Mouse (Mus musculus): ENCODE results near the gene Sirt5. TPM values are rescaled to one million over a fixed set of nuclear protein-coding genes. Genes with fewer than 3 reads are reported as not detected.

Gene Sirt5
- polyA plus RNA-seq, 1 experiment from 2014 or later = 21.0 TPM

- peaks cover 61% of the 10 kb centered on the region for H3K36me3 ChIP-seq
Observed at GRCm38 (mm10) chr13:43397700-43398296, 32.5 kb downstream of the Sirt5 start.

DNA sequence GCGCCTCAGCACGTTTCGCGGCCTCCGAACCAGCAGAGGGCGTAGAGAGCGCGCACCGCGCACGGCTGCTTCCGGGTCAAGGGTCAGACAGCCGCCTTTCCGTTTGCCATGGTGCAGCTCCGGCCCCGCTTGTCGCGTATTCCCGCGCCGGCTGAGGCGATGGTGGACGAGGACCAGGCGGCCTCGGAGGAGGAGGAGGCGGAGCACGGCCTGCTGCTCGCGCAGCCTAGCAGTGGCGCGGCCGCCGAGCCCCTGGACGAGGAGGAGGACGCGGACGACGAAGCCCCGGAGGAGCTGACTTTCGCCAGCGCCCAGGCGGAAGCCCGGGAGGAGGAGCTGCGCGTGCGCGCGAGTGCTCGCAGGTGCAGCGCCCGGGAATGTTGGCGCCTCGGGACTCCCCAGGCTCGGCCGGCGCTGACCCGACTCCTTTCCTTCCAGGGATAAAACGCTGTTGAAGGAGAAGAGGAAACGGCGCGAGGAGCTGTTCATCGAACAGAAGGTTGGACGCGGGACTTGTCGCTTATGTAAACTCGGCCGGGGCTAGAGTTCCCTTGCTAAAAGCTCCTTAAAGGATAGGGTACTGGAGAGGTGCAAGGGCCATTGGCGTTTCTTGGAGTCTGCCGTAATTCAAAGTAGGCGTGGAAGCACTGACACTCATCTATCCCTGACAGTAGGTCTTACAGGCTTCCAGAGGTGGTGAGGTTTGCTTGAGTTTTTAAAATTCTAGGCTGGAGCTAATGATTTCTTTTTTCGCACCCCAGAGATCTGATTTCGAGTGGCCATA lies 33.2 kb downstream of the Sirt5 start, which contains the start of gene Nol7:
TSS of gene Nol7 (plus strand) at position 94 of the 784 bp plus-strand sequence.
- 1% methylated on average over 72 of the region's 72 CpGs for WGBS
- H3K36me3 ChIP-seq = peaks cover 68% of the 10 kb centered on the region

More at GRCm38 (mm10) chr13:43397700-43398296, 32.5 kb downstream of the Sirt5 start:
- no peaks in the 10 kb centered on the region for H3K27me3 ChIP-seq (ENCODE audit: low read depth, poor library complexity, severe bottlenecking)
- no peak for DNase-seq (ENCODE audit: low spot score)
- WGBS = 54% methylated on average over 13 of the region's 17 CpGs
- peak overlapping the region; percentile 99 for H3K27ac ChIP-seq (replicated peaks)
- H3K9me3 ChIP-seq (replicated peaks) = peaks cover 8% of the 10 kb centered on the region; the same call in 1 of the 2 replicates
- peak overlapping the region; percentile 95 for H3K4me3 ChIP-seq
- H3K4me1 ChIP-seq = peaks cover 14% of the 10 kb centered on the region

DNA sequence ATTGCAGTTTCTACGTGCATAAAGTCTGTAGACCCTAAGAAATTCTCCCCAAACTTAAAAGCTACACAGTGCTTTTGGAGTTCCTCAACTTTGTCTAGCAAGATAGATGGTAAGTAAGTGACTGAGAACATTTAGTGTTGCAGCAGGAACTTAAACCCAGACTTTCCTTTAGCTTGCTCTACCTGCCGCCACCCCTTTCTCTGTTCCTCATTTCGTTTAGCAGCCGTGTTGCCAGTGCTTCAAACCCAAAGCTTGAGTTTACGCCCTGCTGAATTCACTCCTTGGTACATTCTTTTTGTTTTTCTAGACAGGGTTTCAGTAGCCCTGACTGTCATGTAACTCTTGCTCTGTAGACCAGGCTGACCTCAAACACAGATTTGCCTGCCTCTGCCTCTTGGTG lies 34.3 kb downstream of the Sirt5 start:
- Histone ChIP-seq H3K4me3 (peak overlapping the region; percentile 95), H3K36me3 (peaks cover 69% of the 10 kb centered on the region)
- WGBS = 89% methylated on average over 5 of the region's 5 CpGs

More for the DNA sequence above, 33.2 kb downstream of the Sirt5 start, which contains the start of gene Nol7:
- Histone ChIP-seq H3K4me3 (peak within 1 kb of the TSS; percentile 95), H3K9me3 (replicated peaks) (peaks cover 8% of the 10 kb centered on the region; the same call in 1 of the 2 replicates), H3K27ac (replicated peaks) (peak within 1 kb of the TSS; percentile 99), H3K27me3 (ENCODE audit: low read depth, poor library complexity, severe bottlenecking) (no peaks in the 10 kb centered on the region), H3K4me1 (peaks cover 14% of the 10 kb centered on the region)
- DNase-seq (ENCODE audit: low spot score) = peak; percentile 97

DNA sequence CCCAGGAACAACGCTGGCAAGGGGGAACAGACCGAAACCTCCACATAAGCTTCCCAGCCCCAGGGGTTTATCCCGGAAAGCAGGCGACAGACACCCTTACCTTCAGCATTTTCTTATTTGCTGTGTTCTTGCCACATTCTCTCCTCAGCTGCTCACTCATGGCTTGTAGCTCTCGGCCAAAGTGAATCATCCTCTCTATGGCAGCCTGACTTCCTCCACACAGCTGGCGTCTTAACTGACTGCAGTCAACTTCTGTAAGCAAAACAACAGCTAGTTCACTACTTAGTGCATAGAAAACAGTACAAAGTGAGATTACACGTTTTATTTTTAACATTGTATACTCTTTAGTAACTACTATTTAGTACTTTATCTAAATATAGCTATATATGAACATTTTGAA lies 47.0 kb downstream of the Sirt5 start:
- Histone ChIP-seq H3K4me1 (no peaks in the 10 kb centered on the region), H3K4me3 (no peak overlapping the region), H3K27me3 (ENCODE audit: low read depth, poor library complexity, severe bottlenecking) (no peaks in the 10 kb centered on the region), H3K27ac (replicated peaks) (no peak overlapping the region), H3K36me3 (peaks cover 94% of the 10 kb centered on the region), H3K9me3 (replicated peaks) (no peaks in the 10 kb centered on the region)
- 90% methylated on average over 7 of the region's 7 CpGs for WGBS
- no peak for DNase-seq (ENCODE audit: low spot score)

More for the DNA sequence above, 34.3 kb downstream of the Sirt5 start:
- no peaks in the 10 kb centered on the region for H3K27me3 ChIP-seq (ENCODE audit: low read depth, poor library complexity, severe bottlenecking)
- no peak for DNase-seq (ENCODE audit: low spot score)
- no peak overlapping the region for H3K27ac ChIP-seq (replicated peaks)
- H3K9me3 ChIP-seq (replicated peaks) = no peaks in the 10 kb centered on the region; the same call in 1 of the 2 replicates
- H3K4me1 ChIP-seq = peaks cover 14% of the 10 kb centered on the region

DNA sequence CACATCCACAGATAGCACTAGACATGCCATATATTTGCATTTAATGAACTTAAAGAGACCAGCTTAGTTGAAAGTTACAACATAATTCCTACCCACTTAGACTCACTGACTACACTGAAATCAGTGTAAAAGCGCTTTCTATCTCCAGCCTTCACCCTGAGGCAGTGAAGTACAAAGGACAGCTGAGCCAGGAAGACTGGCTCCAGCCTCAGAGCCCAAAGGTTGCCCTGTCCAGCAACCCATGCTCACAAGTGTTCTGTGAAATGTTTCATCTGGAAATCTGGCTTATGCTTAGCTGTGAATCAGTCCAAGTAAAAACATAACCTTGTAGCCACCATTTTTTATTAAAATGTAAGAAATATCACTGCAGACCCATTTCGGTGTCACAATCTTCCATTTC lies 48.3 kb downstream of the Sirt5 start:
- WGBS = 94% methylated on average over 2 of the region's 2 CpGs
- H3K36me3 ChIP-seq = peaks cover 93% of the 10 kb centered on the region

DNA sequence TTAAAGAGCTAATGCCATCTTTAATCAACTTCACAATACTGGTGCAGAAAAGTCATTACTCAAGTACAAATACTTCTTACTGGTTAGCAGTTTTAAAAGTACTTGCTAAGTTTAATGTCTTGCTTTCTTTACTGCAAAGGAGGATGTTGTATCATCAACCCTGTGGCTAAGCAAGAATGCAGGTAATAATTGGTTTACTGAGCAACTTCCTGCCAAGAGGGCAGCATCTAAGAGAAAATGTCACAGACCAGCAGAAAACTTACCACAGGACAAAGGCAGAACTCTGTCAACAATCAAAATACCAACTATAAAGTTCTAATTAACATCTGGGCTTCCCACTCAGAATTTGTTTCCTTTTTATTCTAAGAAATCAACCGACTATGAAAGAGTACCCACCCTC lies 50.0 kb downstream of the Sirt5 start:
- peaks cover 95% of the 10 kb centered on the region for H3K36me3 ChIP-seq
- H3K27ac ChIP-seq (replicated peaks) = no peak overlapping the region
- H3K4me3 ChIP-seq = no peak overlapping the region
- WGBS = 91% methylated on average over 1 of the region's 1 CpGs
- DNase-seq (ENCODE audit: low spot score) = no peak
- no peaks in the 10 kb centered on the region for H3K9me3 ChIP-seq (replicated peaks)
- no peaks in the 10 kb centered on the region for H3K27me3 ChIP-seq (ENCODE audit: low read depth, poor library complexity, severe bottlenecking)
- H3K4me1 ChIP-seq = no peaks in the 10 kb centered on the region

More for the DNA sequence above, 48.3 kb downstream of the Sirt5 start:
- Histone ChIP-seq H3K27ac (replicated peaks) (no peak overlapping the region), H3K4me3 (no peak overlapping the region), H3K27me3 (ENCODE audit: low read depth, poor library complexity, severe bottlenecking) (no peaks in the 10 kb centered on the region), H3K4me1 (no peaks in the 10 kb centered on the region), H3K9me3 (replicated peaks) (no peaks in the 10 kb centered on the region)
- DNase-seq (ENCODE audit: low spot score) = no peak

- no peak for DNase-seq (ENCODE audit: low spot score)
- WGBS = 94% methylated on average over 4 of the region's 4 CpGs
- Histone ChIP-seq H3K36me3 (peaks cover 38% of the 10 kb centered on the region), H3K4me3 (no peak overlapping the region), H3K9me3 (replicated peaks) (no peaks in the 10 kb centered on the region), H3K27me3 (ENCODE audit: low read depth, poor library complexity, severe bottlenecking) (no peaks in the 10 kb centered on the region), H3K27ac (replicated peaks) (no peak overlapping the region), H3K4me1 (no peaks in the 10 kb centered on the region)
Observed at GRCm38 (mm10) chr13:43428436-43428835, 63.1 kb downstream of the Sirt5 start.

DNA sequence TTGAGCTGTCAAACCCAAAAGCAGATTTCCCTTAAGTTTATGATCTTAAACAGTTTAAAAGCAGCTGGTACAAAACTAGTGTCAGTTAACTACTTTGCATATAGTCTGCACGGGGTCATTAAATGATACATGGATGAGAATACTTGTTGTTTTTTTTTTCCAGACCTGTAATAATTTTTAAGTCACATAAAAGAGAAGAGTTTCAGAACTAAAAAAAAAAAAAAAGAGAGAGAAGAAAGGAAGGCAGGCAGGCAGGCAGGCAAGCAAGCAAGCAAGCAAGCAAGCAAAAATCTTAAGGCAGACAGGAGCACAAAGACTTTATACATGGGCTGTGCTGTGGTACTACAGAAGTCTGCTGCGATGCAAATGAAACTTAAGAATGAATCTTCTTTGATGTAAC lies 68.1 kb downstream of the Sirt5 start:
- Histone ChIP-seq H3K4me3 (no peak overlapping the region), H3K36me3 (peaks cover 23% of the 10 kb centered on the region), H3K27ac (replicated peaks) (no peak overlapping the region), H3K27me3 (ENCODE audit: low read depth, poor library complexity, severe bottlenecking) (no peaks in the 10 kb centered on the region), H3K4me1 (no peaks in the 10 kb centered on the region), H3K9me3 (replicated peaks) (no peaks in the 10 kb centered on the region; the same call in 1 of the 2 replicates)
- DNase-seq (ENCODE audit: low spot score) = no peak
- 95% methylated on average over 2 of the region's 2 CpGs for WGBS

GRCm38 (mm10) chr13:43440376-43440775 lies 75.1 kb downstream of the Sirt5 start:
- Histone ChIP-seq H3K27ac (replicated peaks) (no peak overlapping the region), H3K9me3 (replicated peaks) (no peaks in the 10 kb centered on the region; the same call in 1 of the 2 replicates), H3K36me3 (peaks cover 6% of the 10 kb centered on the region), H3K27me3 (ENCODE audit: low read depth, poor library complexity, severe bottlenecking) (no peaks in the 10 kb centered on the region), H3K4me3 (no peak overlapping the region), H3K4me1 (no peaks in the 10 kb centered on the region)
- no peak for DNase-seq (ENCODE audit: low spot score)
- 91% methylated on average over 1 of the region's 1 CpGs for WGBS

DNA sequence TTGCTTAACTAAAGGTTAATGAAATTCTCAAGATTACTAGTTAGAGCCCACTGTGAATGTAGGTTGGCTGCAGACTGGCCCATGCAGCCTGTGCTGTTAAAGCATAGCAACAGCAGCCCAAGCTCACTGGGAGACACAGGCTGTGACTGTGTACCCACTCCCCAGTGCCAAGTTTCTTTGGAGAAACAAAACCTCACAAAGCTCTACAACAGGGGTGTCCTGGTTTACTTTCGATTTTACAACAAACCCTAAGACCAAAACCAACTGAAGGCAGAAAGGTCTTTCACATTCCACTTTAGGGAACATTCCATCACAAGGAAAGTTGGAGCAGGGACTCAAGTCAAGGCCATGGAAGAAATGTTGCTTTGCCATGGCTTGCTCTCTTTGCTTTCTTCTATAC lies 77.3 kb downstream of the Sirt5 start:
- H3K4me1 ChIP-seq = peaks cover 8% of the 10 kb centered on the region; the same call in 1 of the 2 replicates
- H3K27me3 ChIP-seq (ENCODE audit: low read depth, poor library complexity, severe bottlenecking) = no peaks in the 10 kb centered on the region
- no peak for DNase-seq (ENCODE audit: low spot score)
- H3K36me3 ChIP-seq = peaks cover 3% of the 10 kb centered on the region
- H3K4me3 ChIP-seq = no peak overlapping the region
- H3K27ac ChIP-seq (replicated peaks) = no peak overlapping the region
- no peaks in the 10 kb centered on the region; the same call in 1 of the 2 replicates for H3K9me3 ChIP-seq (replicated peaks)
- WGBS = 86% methylated on average over 1 of the region's 1 CpGs

DNA sequence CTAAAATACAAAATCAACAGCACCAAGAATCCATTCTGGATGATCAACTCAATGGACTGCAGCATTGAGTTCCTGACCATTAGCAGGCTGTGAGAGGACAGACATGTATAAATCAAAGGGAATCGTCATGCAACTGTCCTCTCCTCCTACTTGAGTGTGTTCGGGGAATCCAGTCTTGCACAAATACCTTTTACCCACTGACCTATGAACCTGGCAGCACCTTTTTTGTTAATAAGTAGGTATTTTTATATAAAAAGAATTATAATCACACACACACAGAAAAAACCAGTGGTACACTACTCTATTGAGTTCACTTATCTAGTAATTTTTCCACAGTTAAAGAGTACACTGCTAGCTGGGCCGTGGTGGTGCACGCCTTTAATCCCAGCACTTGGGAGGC lies 78.4 kb downstream of the Sirt5 start:
- no peaks in the 10 kb centered on the region for H3K36me3 ChIP-seq
- no peak overlapping the region for H3K4me3 ChIP-seq
- WGBS = 94% methylated on average over 4 of the region's 4 CpGs
- H3K9me3 ChIP-seq (replicated peaks) = no peaks in the 10 kb centered on the region
- DNase-seq (ENCODE audit: low spot score) = no peak
- peaks cover 8% of the 10 kb centered on the region; the same call in 1 of the 2 replicates for H3K4me1 ChIP-seq
- no peak overlapping the region for H3K27ac ChIP-seq (replicated peaks)
- no peaks in the 10 kb centered on the region for H3K27me3 ChIP-seq (ENCODE audit: low read depth, poor library complexity, severe bottlenecking)

DNA sequence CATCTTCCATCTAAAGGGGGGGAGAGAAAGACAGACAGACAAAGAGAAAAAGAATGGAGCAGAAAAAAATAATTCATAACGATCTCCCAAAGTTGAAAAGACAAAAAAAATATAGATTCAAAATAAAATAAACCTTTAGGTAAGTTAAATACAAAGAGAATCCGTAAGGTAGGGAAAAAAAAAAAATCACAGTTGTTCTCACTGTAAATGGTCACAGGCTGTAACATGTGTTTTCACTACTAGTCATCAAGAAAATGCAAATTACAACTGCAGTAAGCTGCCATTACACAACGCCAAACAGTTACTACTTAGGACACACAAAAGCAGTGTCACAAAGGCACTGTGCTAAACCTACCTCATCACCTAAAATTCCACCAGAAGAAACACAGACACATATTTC lies 79.4 kb downstream of the Sirt5 start:
- H3K27me3 ChIP-seq (ENCODE audit: low read depth, poor library complexity, severe bottlenecking) = no peaks in the 10 kb centered on the region
- DNase-seq (ENCODE audit: low spot score) = no peak
- no peak overlapping the region for H3K4me3 ChIP-seq
- H3K27ac ChIP-seq (replicated peaks) = no peak overlapping the region
- H3K9me3 ChIP-seq (replicated peaks) = no peaks in the 10 kb centered on the region
- H3K36me3 ChIP-seq = no peaks in the 10 kb centered on the region
- peaks cover 8% of the 10 kb centered on the region; the same call in 1 of the 2 replicates for H3K4me1 ChIP-seq
- WGBS = 97% methylated on average over 3 of the region's 3 CpGs
